Mouse (Mus musculus): Measurements from ENCODE around the gene Gm11555.

DNA sequence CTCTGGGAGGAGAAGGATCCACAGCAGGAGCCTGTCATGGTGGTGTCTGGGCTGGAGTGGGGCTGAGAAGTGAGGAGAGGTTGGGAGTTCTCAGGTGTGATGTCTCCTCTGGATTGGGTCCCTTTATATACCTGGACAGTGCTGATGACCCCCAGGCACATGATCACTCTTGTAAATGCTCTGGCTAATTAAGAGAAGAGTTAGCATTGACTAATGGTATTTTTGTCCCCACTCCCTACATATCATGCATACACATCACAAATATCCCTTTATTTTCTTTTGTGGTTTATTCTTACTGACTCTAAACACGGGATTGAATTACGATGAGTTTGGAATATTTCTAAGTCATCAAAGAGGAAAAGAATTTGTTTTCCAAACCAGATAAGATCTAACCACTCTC, 29.7 kb downstream of the Gm11555 start, which contains the start of gene Gm11562:
- TF ChIP-seq CTCF (IDR thresholded peaks at IDR 0.05; ENCODE audit: insufficient read depth, low read depth, low read length), result no peak
- TF ChIP-seq POLR2A (IDR thresholded peaks at IDR 0.05; ENCODE audit: insufficient read depth, low read depth, low read length), result no peak
